Mouse (Mus musculus): ENCODE results near the gene Gpat2.

DNA sequence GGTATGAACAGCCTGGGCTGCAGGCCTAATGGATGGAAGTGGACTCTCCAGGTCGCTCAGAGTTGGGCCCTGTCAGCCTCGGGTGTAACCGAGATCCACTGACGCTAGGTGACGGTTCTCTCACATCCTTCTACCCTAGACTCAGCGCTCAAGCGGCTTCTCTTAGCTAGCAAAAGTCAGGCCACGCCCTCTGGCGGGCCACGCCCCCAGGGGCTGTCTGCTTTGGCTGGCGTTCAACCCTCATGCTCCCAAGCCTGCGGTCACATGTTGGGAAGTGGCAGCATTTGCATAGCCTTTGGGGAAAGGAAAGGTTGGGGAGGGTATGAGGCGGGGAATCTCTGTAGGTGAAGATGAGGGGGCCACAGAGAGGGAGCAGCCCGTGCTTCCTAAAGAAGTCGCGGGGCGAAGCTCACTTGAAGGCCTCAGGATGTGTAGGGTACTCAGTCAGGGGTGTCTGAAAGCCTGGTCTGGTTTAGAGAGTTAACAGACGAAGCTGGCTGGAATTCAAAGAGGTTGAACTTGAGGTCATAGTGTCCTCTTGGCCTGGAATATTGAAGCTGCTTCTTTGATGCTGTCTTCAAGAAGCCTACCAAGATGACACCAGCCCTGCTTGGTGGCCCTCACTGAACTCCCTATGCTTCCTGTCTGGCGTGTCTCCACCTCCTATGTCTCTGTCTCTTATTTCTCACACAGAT, 59.6 kb downstream of the Gpat2 start:
- TF ChIP-seq TAL1 (IDR thresholded peaks at IDR 0.05; ENCODE audit: low read length) (no peak), GATA1 (IDR thresholded peaks at IDR 0.05; ENCODE audit: low read length) (no peak)
